Mouse (Mus musculus) kidney, adult 18-20 months (tissue): ENCODE results near the gene Slc25a21.

Source experiments
- DNase-seq: peaks from one replicate; pipeline ENCODE4 v3.0.0; 2021

Slc25a21 gene

GRCm38 (mm10) chr12:56727631-56728030 is 469.6 kb downstream of the Slc25a21 start:
- DNase-seq = no peak

GRCm38 (mm10) chr12:56718707-56719051 is 478.6 kb downstream of the Slc25a21 start:
- DNase-seq = no peak

- DNase-seq = no peak
Observed at GRCm38 (mm10) chr12:56717971-56718706, 479.1 kb downstream of the Slc25a21 start.

GRCm38 (mm10) chr12:56701004-56701403 is 496.3 kb downstream of the Slc25a21 start:
- no peak for DNase-seq

- DNase-seq = no peak
Observed at GRCm38 (mm10) chr12:56699915-56700900, 497.1 kb downstream of the Slc25a21 start.

- no peak for DNase-seq
Observed at GRCm38 (mm10) chr12:56699351-56699750, 497.9 kb downstream of the Slc25a21 start.

- no peak for DNase-seq
Observed at GRCm38 (mm10) chr12:56698191-56698980, 498.9 kb downstream of the Slc25a21 start.

GRCm38 (mm10) chr12:56697785-56698184 is 499.5 kb downstream of the Slc25a21 start:
- DNase-seq = peak; percentile 6

GRCm38 (mm10) chr12:56697011-56697740 is 500.1 kb downstream of the Slc25a21 start:
- DNase-seq = no peak

- DNase-seq = peak; percentile 32
Observed at GRCm38 (mm10) chr12:56696174-56697010, 500.9 kb downstream of the Slc25a21 start.

GRCm38 (mm10) chr12:56695358-56696173 is 501.7 kb downstream of the Slc25a21 start:
- DNase-seq = peak; percentile 62

- no peak for DNase-seq
Observed at GRCm38 (mm10) chr12:56694936-56695335, 502.3 kb downstream of the Slc25a21 start.

GRCm38 (mm10) chr12:56694361-56694760 is 502.9 kb downstream of the Slc25a21 start:
- DNase-seq = no peak

- DNase-seq = no peak
Observed at GRCm38 (mm10) chr12:56693411-56694098, 503.7 kb downstream of the Slc25a21 start.

GRCm38 (mm10) chr12:56692536-56692935 is 504.7 kb downstream of the Slc25a21 start:
- DNase-seq = no peak

- DNase-seq = peak; percentile 17
Observed at GRCm38 (mm10) chr12:56691427-56692079, 505.7 kb downstream of the Slc25a21 start, which contains the start of gene Pax9. TSS of gene Pax9 (plus strand) at chr12:56691767.

GRCm38 (mm10) chr12:56691001-56691400 is 506.3 kb downstream of the Slc25a21 start:
- DNase-seq = no peak

- DNase-seq = no peak
Observed at GRCm38 (mm10) chr12:56690366-56690765, 506.9 kb downstream of the Slc25a21 start.

- peak; percentile 20 for DNase-seq
Observed at GRCm38 (mm10) chr12:56689736-56690135, 507.5 kb downstream of the Slc25a21 start.
